Mouse (Mus musculus) frontal cortex, adult (tissue): ENCODE measurements at regions not wholly inside any gene's neighbourhood (a gene's known extent, or its start where the extent isn't known, plus 50 kb on each side); places are given as distances from the start of the nearest gene placed in this dataset.

Experiments used
- ATAC-seq: cut with Nextera tagmentation; 2 replicates; pipeline ENCODE4 v1.9.2; 2017; ENCODE audit warnings: mild to moderate bottlenecking, moderate library complexity, mixed read lengths; ENCODE audit not compliant: low TSS enrichment

- ATAC-seq, result peak; percentile 69
Observed at GRCm38 (mm10) chr2:30525295-30525694, 51.3 kb upstream of the Ier5l start.

DNA sequence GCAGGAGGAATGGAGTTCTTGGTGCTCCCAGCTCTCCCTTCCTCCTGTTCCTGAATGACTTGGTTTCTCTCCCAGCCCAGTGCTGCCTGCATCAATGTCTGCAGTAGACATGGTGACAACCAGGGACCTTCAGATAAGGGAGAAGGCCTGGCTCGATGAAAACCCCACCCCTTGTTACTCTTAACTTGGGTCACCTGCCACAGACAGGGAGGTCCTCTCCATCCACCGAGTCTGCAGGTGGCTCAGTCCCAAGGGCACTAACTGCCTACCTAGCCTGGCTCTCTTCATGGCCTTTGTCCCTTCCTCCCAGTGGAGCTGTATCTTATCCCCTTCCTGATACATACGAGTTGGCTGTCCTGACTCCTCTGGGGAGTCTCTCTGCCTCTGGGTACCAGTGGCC, 51.8 kb upstream of the Ier5l start:
- ATAC-seq, result 0 out of 2 replicates have a peak, but pooled peaks have one; percentile 45

DNA sequence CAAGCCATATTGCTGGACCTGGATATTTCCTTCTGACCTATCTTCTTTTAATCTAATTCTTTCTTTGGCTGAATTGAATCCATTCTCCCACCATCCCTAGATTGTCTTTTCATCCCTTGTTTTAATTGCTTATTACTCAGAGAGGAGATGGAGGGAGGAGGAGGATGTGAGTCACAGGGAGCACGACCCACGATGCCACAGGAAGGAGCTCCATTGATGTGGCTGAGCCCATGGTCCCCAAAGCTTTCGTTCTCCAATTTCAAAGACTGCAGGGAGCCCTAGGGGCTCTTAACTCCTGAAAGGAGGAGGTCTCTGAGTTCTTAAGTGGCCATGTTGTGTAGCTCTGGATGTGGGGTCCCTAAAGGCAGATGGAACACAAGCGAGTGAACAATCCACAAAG, 53.5 kb upstream of the Ier5l start:
- no peak for ATAC-seq

- ATAC-seq, result no peak
Observed at GRCm38 (mm10) chr2:30532948-30533347, 58.9 kb upstream of the Ier5l start.

DNA sequence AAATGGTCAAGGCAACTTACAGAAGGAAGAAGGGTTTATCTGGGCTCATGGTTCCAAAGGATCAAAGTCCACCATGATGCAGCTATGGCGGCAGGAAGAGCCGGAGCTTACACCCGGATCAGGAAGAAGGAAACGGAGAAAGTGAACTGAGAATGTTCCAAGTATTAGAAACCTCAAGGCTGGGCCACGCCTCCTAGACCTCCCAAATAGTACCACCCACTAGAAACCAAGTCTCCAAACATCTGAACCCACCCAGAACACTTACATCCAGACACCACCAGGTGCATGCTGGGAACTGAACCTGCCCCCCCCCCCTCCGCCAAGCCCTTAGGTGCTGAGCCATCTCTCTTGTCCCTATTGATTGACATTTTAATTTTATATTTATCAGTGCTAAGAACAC, 59.3 kb upstream of the Ier5l start:
- ATAC-seq, result no peak

DNA sequence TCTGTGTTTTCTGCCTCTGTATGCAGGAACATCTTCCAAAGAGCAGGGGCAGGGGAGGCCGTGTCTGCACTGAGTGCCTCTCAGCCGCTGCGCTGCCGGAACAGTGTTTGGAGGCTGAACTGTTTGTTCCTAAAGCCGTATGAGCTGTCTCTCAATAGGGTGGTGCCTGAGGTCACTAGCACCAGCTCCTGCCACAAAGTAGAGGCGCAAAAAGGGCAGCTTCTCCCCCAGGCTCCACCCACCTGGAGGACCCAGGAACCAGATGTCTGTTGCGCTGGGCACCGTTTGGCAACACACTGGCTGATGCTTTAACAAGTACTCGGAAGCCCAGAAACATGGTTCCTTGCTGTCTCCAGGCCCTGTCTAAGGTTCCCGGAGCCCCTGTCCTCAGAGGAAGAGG, 60.4 kb upstream of the Cstad start:
- ATAC-seq, result no peak

GRCm38 (mm10) chr2:30539305-30539704, 55.5 kb upstream of the Cstad start:
- no peak for ATAC-seq

GRCm38 (mm10) chr2:30541541-30541940, 53.3 kb upstream of the Cstad start:
- no peak for ATAC-seq

- peak; percentile 81 for ATAC-seq
Observed at GRCm38 (mm10) chr2:30544782-30545435, 49.9 kb upstream of the Cstad start.
